Mouse (Mus musculus) CH12.LX (cell line): ENCODE results near the gene Glrp1. TPM values are rescaled to one million over a fixed set of nuclear protein-coding genes. Genes with fewer than 3 reads are reported as not detected.
A peak's percentile ranks its signal among the peaks of the same experiment; 100 is the strongest.

Experiments
- DNase-seq: peaks from one replicate; pipeline ENCODE4 v3.0.0-alpha.2; 2013; ENCODE audit errors: extremely low read depth
- H3K27ac ChIP-seq: 2 replicates; pipeline ENCODE4 v1.5.1; 2012; ENCODE audit warnings: low read depth, mild to moderate bottlenecking, control low read depth, moderate library complexity; ENCODE audit not compliant: insufficient read depth
- H3K27me3 ChIP-seq: replicated peaks from 2 replicates; pipeline ENCODE3; 2012; ENCODE audit warnings: inconsistent platforms
- H3K36me3 ChIP-seq, 2 experiments: replicated peaks in 1 of 2; 2 replicates each; pipeline versions ENCODE3 to v1.6.1; 2012; ENCODE audit warnings: inconsistent platforms in 1 of 2, low read length in 1 of 2, mild to moderate bottlenecking in 1 of 2, mixed read lengths in 1 of 2, moderate library complexity in 1 of 2; ENCODE audit not compliant: control insufficient read depth in 1 of 2, insufficient read depth in 1 of 2
- H3K4me1 ChIP-seq, 2 experiments: 2 replicates each; pipeline ENCODE4 v1.6.1; 2012; ENCODE audit warnings: inconsistent platforms in 1 of 2, moderate library complexity in 1 of 2; ENCODE audit not compliant: insufficient read depth in 2 of 2, control insufficient read depth in 1 of 2
- H3K4me2 ChIP-seq: 2 replicates; pipeline ENCODE4 v1.6.1; 2012; ENCODE audit warnings: low read depth, mild to moderate bottlenecking, control low read depth; ENCODE audit not compliant: poor library complexity, insufficient read depth, severe bottlenecking
- H3K4me3 ChIP-seq, 3 experiments: fragments of 150-350 bp in 1 of 3; sonication (generic) in 1 of 3; replicated peaks in 1 of 3; 2 replicates each; pipeline versions ENCODE3 to v1.5.1; 2011 to 2012; ENCODE audit warnings: low read depth in 2 of 3, low read length in 2 of 3, mild to moderate bottlenecking in 2 of 3, moderate library complexity in 2 of 3, control low read depth in 1 of 3, improper control_type of control experiment in 1 of 3, inconsistent platforms in 1 of 3, mixed read lengths in 1 of 3; ENCODE audit not compliant: poor library complexity in 1 of 3
- H3K79me2 ChIP-seq: replicated peaks from 2 replicates; pipeline ENCODE4 v1.6.1; 2012; ENCODE audit warnings: mild to moderate bottlenecking, moderate library complexity; ENCODE audit not compliant: control insufficient read depth, poor library complexity, insufficient read depth, severe bottlenecking; ENCODE audit errors: extremely low read depth
- H3K9ac ChIP-seq: 2 replicates; pipeline ENCODE4 v1.6.1; 2012; ENCODE audit warnings: low read depth, mild to moderate bottlenecking, control low read depth, moderate library complexity; ENCODE audit not compliant: insufficient read depth
- H3K9me3 ChIP-seq: replicated peaks from 2 replicates; pipeline ENCODE3; 2012; ENCODE audit warnings: low read length, inconsistent platforms, mixed read lengths
- BHLHE40 ChIP-seq: IDR thresholded peaks from 2 replicates; pipeline ENCODE4 v1.6.1; 2011; ENCODE audit warnings: mild to moderate bottlenecking, low read depth, low read length, improper control_type of control experiment
- CHD1 ChIP-seq: IDR thresholded peaks from 2 replicates; pipeline ENCODE4 v1.6.1; 2012; ENCODE audit warnings: low read depth, low read length, improper control_type of control experiment, inconsistent platforms
- EP300 ChIP-seq: IDR thresholded peaks from 2 replicates; pipeline ENCODE4 v1.6.1; 2011; ENCODE audit warnings: low read length, improper control_type of control experiment
- GABPA ChIP-seq: IDR thresholded peaks from 2 replicates; pipeline ENCODE4 v1.6.1; 2012; ENCODE audit warnings: low read depth, low read length, improper control_type of control experiment, inconsistent platforms; ENCODE audit not compliant: insufficient replicate concordance
- IRF4 ChIP-seq: IDR thresholded peaks from 2 replicates; pipeline ENCODE4 v1.6.1; 2014; ENCODE audit warnings: low read depth, mild to moderate bottlenecking, inconsistent platforms, low read length, improper control_type of control experiment
- JUN ChIP-seq: IDR thresholded peaks from 2 replicates; pipeline ENCODE4 v1.6.1; 2011; ENCODE audit warnings: low read depth, mild to moderate bottlenecking, low read length, improper control_type of control experiment, moderate library complexity; ENCODE audit not compliant: insufficient read depth
- JUND ChIP-seq: conservative IDR thresholded peaks from 2 replicates; pipeline ENCODE4 v1.6.1; 2011; ENCODE audit warnings: low read depth, low read length, improper control_type of control experiment
- KAT2A ChIP-seq: IDR thresholded peaks from 2 replicates; pipeline ENCODE4 v1.6.1; 2012; ENCODE audit warnings: low read length, improper control_type of control experiment, inconsistent platforms; ENCODE audit not compliant: insufficient replicate concordance
- MAFK ChIP-seq: IDR thresholded peaks from 2 replicates; pipeline ENCODE4 v1.6.1; 2011; ENCODE audit warnings: low read length, improper control_type of control experiment; ENCODE audit not compliant: insufficient replicate concordance
- MEF2A ChIP-seq: IDR thresholded peaks from 2 replicates; pipeline ENCODE4 v1.6.1; 2014; ENCODE audit warnings: low read depth, mild to moderate bottlenecking, inconsistent platforms, low read length, improper control_type of control experiment, borderline replicate concordance
- MYC ChIP-seq: IDR thresholded peaks from 2 replicates; pipeline ENCODE4 v1.6.1; 2011; ENCODE audit warnings: low read depth, mild to moderate bottlenecking, improper control_type of control experiment, low read length
- NRF1 ChIP-seq: IDR thresholded peaks from 2 replicates; pipeline ENCODE4 v1.6.1; 2014; ENCODE audit warnings: low read depth, mild to moderate bottlenecking, inconsistent platforms, low read length, improper control_type of control experiment, moderate library complexity
- POLR2AphosphoS2 ChIP-seq: IDR thresholded peaks from 2 replicates; pipeline ENCODE4 v1.6.1; 2011; ENCODE audit warnings: low read depth, low read length, improper control_type of control experiment
- RAD21 ChIP-seq: IDR thresholded peaks from 2 replicates; pipeline ENCODE4 v1.6.1; 2011; ENCODE audit warnings: low read depth, mild to moderate bottlenecking, low read length, improper control_type of control experiment, moderate library complexity
- RCOR1 ChIP-seq: conservative IDR thresholded peaks from 2 replicates; pipeline ENCODE4 v1.6.1; 2012; ENCODE audit warnings: low read depth, mild to moderate bottlenecking, inconsistent platforms, low read length, improper control_type of control experiment
- SIN3A ChIP-seq: IDR thresholded peaks from 2 replicates; pipeline ENCODE4 v1.6.1; 2012; ENCODE audit warnings: low read length, improper control_type of control experiment, inconsistent platforms
- SMC3 ChIP-seq: IDR thresholded peaks from 2 replicates; pipeline ENCODE4 v1.6.1; 2011; ENCODE audit warnings: low read depth, low read length, improper control_type of control experiment
- TCF12 ChIP-seq: IDR thresholded peaks from 2 replicates; pipeline ENCODE4 v1.6.1; 2014; ENCODE audit warnings: low read depth, mild to moderate bottlenecking, inconsistent platforms, low read length, improper control_type of control experiment
- UBTF ChIP-seq: IDR thresholded peaks from 2 replicates; pipeline ENCODE4 v1.6.1; 2012; ENCODE audit warnings: low read depth, mild to moderate bottlenecking, inconsistent platforms, low read length, improper control_type of control experiment, moderate library complexity
- USF1 ChIP-seq: IDR thresholded peaks from 2 replicates; pipeline ENCODE4 v1.6.1; 2014; ENCODE audit warnings: low read depth, mild to moderate bottlenecking, inconsistent platforms, low read length, improper control_type of control experiment
- USF2 ChIP-seq: conservative IDR thresholded peaks from 2 replicates; pipeline ENCODE4 v1.6.1; 2011; ENCODE audit warnings: low read depth, low read length, improper control_type of control experiment
- ZC3H11A ChIP-seq: IDR thresholded peaks from 2 replicates; pipeline ENCODE4 v1.6.1; 2012; ENCODE audit warnings: low read depth, mild to moderate bottlenecking, inconsistent platforms, low read length, improper control_type of control experiment
- ZKSCAN1 ChIP-seq: IDR thresholded peaks from 2 replicates; pipeline ENCODE4 v1.6.1; 2012; ENCODE audit warnings: low read depth, inconsistent platforms, low read length, improper control_type of control experiment, borderline replicate concordance
- ZMIZ1 ChIP-seq: IDR thresholded peaks from 2 replicates; pipeline ENCODE4 v1.6.1; 2012; ENCODE audit warnings: low read depth, mild to moderate bottlenecking, inconsistent platforms, low read length, improper control_type of control experiment
- dilution Hi-C: fragments of 300-500 bp; cut with MboI; formaldehyde crosslinking; loops from 2 replicates; pipeline ENCODE4 v1.14.3; 2020; ENCODE audit warnings: low sequenced_read_pairs; ENCODE audit not compliant: extremely low pct_unique_long_range_greater_than_20kb, extremely low pct_ligation_motif_present
- in situ Hi-C: fragments of 300-500 bp; cut with MboI; formaldehyde crosslinking; loops from 3 replicates; pipeline ENCODE4 v1.14.3; 2019; ENCODE audit warnings: low sequenced_read_pairs, low pct_ligation_motif_present, low pct_unique_long_range_greater_than_20kb, mixed read lengths
- polyA plus RNA-seq: library from polyadenylated mRNA; unstranded; fragments of >175 nt; gene quantifications from 2 replicates; pipeline ENCODE4 v1.2.1, GENCODE M21; 2012; ENCODE audit warnings: low read depth; ENCODE audit not compliant: insufficient read length
- total RNA-seq, 2 experiments: library from RNA; depleted of rRNA; stranded (reverse); fragments of 300-350 nt in 1 of 2; fragments of >200 nt in 1 of 2; gene quantifications; 2 replicates each; pipeline ENCODE4 v1.2.3; 2012 to 2014

Gene Glrp1
- total and polyA plus RNA-seq, 3 experiments: 6.3 to 11.7 (median 9.3) TPM

DNA sequence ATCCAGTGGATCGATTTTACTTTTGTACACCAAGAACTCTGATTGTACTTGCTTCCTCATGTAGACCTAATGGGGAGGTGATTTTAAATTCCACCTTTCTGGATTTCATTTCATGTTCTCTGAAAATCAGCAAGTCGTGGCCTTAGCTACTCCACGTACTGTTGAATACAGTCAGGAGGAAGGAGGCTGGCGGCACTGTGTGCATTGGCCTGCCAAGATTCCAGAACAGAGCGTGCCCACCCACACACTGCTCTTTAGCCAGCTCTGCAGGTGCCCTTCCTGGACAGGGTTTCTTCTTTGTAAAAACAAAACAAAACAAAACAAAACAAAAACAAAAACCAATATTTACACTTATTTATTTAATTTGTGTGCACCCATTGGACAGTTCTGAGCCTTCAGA, 2.7 kb downstream of the Glrp1 start:
- Histone ChIP-seq H3K27me3 (no peaks in the 10 kb centered on the region), H3K27ac (no peak overlapping the region), H3K9ac (no peak overlapping the region), H3K79me2 (no peaks in the 10 kb centered on the region; the same call in none of the 2 replicates), H3K9me3 (peaks cover 38% of the 10 kb centered on the region), H3K4me2 (0 out of 2 replicates have a peak overlapping the region, but pooled peaks have one; percentile 81), H3K4me1 (peaks cover 5 to 17% of the 10 kb centered on the region in 2 experiments; a peak in 2 of 4 replicates), H3K36me3 (peaks cover 26 to 31% of the 10 kb centered on the region in 2 experiments), H3K4me3 (no peak overlapping the region)
- in situ Hi-C loops (no loop called here), dilution Hi-C loops (no loop called here)
- DNase-seq: no peak
- no peak for TF ChIP-seq JUND

DNA sequence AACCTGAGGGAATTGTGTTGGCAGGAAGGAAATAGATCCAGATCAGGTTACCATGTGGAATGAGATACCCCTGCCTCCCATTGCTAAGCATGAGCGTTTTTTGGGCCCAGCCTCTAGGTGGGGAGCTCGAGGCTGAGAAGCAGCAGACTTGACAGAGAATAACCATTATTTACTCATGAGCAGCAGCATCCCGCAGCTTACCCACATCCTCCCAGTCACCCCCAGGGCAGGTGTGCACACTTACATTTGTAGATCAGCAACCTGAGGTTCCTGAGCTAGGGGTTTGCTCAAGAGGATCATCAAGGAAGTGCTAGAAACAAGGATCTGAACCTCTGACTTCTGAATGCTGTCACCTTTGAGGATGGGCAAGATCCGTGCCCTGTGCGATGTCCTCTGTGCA, 3.5 kb downstream of the Glrp1 start:
- no peak for DNase-seq
- H3K36me3 ChIP-seq: peaks cover 33 to 39% of the 10 kb centered on the region in 2 experiments
- TF ChIP-seq TCF12: no peak
- no peak for TF ChIP-seq ZKSCAN1
- no peak for TF ChIP-seq USF2
- no peak for TF ChIP-seq POLR2AphosphoS2
- TF ChIP-seq ZC3H11A: no peak
- no peak for TF ChIP-seq MYC
- no peak for TF ChIP-seq KAT2A
- TF ChIP-seq GABPA: no peak
- TF ChIP-seq MAFK: no peak
- no peak overlapping the region for H3K27ac ChIP-seq
- H3K9me3 ChIP-seq: peaks cover 31% of the 10 kb centered on the region
- H3K79me2 ChIP-seq: no peaks in the 10 kb centered on the region; the same call in none of the 2 replicates
- dilution Hi-C loops (no loop called here), in situ Hi-C loops (no loop called here)
- no peaks in the 10 kb centered on the region for H3K27me3 ChIP-seq
- no peak overlapping the region for H3K4me3 ChIP-seq
- peaks cover 5 to 17% of the 10 kb centered on the region in 2 experiments; a peak in 2 of 4 replicates for H3K4me1 ChIP-seq
- H3K9ac ChIP-seq: no peak overlapping the region
- no peak overlapping the region for H3K4me2 ChIP-seq

DNA sequence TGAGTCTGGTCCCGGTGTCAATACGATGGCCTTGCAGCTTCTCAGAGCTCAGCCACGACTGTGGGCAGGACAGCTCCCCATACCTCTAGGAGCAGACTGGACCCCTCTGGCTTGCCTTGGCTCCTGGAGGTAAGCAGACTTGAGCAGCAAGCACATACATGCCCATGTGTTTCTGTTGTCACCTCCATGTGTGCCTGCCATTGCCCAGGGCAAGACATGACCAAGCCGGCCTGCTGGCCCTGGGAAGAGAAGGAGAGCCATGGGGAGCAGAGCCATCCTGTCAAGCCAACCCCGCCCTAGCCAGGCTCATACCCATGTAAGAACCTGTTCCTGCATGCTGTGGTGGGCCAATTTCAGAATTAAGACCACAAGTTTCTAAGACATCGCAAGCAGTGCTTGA, 4.2 kb downstream of the Glrp1 start:
- in situ Hi-C loops (no loop called here), dilution Hi-C loops (no loop called here)
- no peak overlapping the region for H3K9ac ChIP-seq
- DNase-seq: no peak
- H3K27me3 ChIP-seq: no peaks in the 10 kb centered on the region
- H3K4me2 ChIP-seq: no peak overlapping the region
- no peak overlapping the region for H3K27ac ChIP-seq
- peaks cover 31% of the 10 kb centered on the region for H3K9me3 ChIP-seq
- no peaks in the 10 kb centered on the region; the same call in none of the 2 replicates for H3K79me2 ChIP-seq
- no peak overlapping the region for H3K4me3 ChIP-seq
- H3K4me1 ChIP-seq: peaks cover 5 to 17% of the 10 kb centered on the region in 2 experiments; a peak in 2 of 4 replicates
- TF ChIP-seq MAFK: no peak
- TF ChIP-seq ZMIZ1: no peak
- no peak for TF ChIP-seq JUND
- no peak for TF ChIP-seq RAD21
- TF ChIP-seq NRF1: no peak
- TF ChIP-seq EP300: no peak
- TF ChIP-seq USF1: no peak
- TF ChIP-seq MEF2A: no peak
- no peak for TF ChIP-seq RCOR1
- TF ChIP-seq CHD1: no peak
- no peak for TF ChIP-seq SIN3A
- TF ChIP-seq TCF12: no peak
- TF ChIP-seq SMC3: no peak
- TF ChIP-seq ZKSCAN1: no peak
- TF ChIP-seq JUN: no peak
- TF ChIP-seq BHLHE40: no peak
- no peak for TF ChIP-seq IRF4
- TF ChIP-seq KAT2A: no peak
- TF ChIP-seq UBTF: no peak
- TF ChIP-seq, all 38 proteins: peak for 0
- H3K36me3 ChIP-seq: peaks cover 36 to 44% of the 10 kb centered on the region in 2 experiments
